Mouse (Mus musculus) cerebellum, adult 8-10 months (tissue): ENCODE measurements around the gene Rab3gap2.

Experiments used
- DNase-seq: peaks from one replicate; pipeline ENCODE4 v3.0.0; 2022

The Rab3gap2 gene

GRCm38 (mm10) chr1:185203909-185204661 is at the start of gene Rab3gap2:
Gene Rab3gap2 (plus strand): TSS chr1:185204117.
- peak; percentile 99 for DNase-seq

- no peak for DNase-seq
Observed at GRCm38 (mm10) chr1:185173641-185174040, 30.3 kb upstream of the Rab3gap2 start.

GRCm38 (mm10) chr1:185177860-185178259 is 26.1 kb upstream of the Rab3gap2 start:
- DNase-seq = no peak

GRCm38 (mm10) chr1:185183591-185184330 is 20.2 kb upstream of the Rab3gap2 start:
- DNase-seq = no peak

DNA sequence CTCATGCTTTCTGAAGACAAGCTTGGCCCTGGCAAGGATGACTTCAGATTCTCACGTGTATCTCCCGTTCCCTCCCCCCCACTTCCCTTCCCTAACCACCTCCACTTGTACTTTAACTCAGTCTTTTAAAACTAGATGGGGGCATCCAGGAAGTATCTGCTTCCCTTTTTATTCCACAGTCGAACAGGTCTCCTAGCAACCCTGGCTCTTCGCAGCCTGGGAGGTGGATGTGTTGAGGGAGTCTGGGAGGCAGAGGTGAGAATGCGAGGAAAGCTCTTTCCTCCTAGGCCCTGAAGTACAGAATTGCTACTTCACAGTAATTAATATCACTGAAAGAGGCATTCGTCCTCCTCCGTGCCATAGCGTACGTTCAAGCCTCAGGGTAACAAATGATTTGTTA is 18.4 kb upstream of the Rab3gap2 start:
- no peak for DNase-seq

DNA sequence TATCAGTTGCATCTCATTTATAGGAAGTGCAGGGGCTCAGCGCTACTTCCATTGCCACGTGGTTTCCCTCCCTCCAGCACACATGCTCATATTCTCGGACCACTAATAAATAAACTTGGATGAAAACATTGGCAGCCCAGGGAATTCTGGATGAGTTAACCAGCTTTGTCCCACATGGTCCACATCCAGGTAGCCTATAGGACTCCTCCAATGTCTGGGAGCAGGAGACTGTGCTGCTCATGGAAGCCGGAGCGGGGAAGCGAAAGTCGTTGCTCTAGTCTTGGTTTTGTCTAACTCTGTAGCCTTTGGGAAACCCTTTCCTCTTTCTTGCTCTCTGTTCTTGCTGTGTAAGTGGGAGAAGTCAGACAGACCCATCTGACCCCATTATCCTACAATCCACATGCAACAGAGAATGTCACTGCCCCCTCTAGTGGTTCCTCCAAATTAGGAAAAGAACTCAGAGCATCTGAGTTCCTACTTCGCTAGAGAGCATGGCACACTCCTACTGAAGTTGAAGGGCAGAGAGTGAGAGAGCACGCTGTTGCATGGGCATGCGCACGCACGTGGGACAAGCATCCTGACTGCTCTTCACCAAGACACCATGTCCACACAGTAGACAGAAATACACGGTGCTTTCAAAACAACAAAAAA is 16.7 kb upstream of the Rab3gap2 start:
- no peak for DNase-seq

DNA sequence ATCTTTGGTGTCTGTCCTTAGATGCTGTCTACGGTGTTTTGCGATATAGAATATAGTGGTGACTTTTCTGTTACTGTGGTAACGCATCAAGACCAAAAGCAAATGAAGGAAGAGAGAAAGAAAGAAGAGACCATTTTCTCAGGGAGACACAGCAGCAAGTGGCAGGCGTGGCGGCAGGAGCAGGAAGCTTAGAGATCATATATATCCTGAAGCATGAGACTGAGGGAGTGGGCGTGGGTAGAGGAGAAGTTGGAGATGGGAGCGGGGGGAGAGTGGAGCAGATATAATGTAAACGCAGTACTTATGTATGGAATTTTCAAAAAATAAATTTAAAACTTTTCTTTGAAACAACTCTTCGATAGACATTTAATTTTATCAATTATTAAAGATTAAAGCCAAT is 14.0 kb upstream of the Rab3gap2 start:
- no peak for DNase-seq

DNA sequence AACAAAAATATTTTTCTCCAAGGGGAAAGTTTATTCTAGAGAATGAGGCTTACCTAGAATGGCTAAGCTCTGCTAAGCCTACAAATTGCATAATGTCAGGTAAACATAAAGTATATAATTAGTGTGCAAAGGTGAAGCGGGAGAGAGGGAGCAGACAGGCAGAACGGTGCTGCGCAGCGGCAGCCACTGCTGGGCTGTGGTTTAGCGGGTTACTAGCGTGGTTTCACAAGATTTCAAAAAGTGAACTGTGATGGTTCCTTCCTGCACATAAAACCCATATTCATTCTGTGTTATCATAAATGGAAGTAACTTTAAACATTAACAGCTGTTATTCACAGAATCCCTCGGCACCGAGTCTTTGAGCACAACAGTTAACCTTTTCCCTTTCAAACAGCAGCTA is 11.8 kb upstream of the Rab3gap2 start:
- no peak for DNase-seq

DNA sequence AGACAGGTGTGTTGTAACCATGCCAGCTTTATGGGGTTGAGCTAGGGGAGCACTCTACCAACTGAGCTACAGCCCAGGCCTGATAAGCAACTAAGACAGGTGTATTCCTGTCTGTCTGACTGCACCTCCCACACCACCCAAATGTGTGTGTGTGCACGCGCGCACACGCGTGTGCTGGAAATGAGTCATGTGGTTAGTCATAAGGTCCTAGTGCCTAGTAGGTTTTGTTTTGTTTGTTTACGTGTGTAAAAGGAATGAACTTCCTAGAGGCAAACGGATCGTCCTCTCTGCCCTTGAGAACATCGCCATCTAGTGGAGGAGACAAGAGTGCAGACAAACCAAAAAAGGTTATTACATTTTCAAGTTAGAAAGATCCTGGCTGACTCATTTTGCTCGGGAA is 10.4 kb upstream of the Rab3gap2 start:
- peak; percentile 17 for DNase-seq

- DNase-seq = no peak
Observed at GRCm38 (mm10) chr1:185196323-185196722, 7.6 kb upstream of the Rab3gap2 start.

GRCm38 (mm10) chr1:185200571-185201395 is 3.1 kb upstream of the Rab3gap2 start:
- no peak for DNase-seq

DNA sequence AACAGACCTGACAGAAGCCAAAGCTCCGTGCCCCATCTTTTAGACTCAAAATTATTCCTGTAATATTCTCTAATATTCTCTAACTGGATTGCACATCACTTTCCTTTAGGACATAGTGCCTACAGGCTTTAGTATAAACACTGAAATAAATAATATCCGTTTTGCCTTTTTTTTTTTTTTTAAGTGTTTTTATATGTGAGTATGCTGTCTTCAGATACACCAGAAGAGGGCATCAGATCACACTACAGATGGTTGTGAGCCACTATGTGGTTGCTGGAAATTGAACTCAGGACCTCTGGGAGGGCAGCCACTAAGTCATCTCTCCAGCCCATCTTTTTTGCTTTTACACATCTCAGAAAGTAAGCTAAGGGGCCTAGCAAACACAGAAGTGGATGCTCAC is 1.9 kb upstream of the Rab3gap2 start:
- DNase-seq = no peak

DNA sequence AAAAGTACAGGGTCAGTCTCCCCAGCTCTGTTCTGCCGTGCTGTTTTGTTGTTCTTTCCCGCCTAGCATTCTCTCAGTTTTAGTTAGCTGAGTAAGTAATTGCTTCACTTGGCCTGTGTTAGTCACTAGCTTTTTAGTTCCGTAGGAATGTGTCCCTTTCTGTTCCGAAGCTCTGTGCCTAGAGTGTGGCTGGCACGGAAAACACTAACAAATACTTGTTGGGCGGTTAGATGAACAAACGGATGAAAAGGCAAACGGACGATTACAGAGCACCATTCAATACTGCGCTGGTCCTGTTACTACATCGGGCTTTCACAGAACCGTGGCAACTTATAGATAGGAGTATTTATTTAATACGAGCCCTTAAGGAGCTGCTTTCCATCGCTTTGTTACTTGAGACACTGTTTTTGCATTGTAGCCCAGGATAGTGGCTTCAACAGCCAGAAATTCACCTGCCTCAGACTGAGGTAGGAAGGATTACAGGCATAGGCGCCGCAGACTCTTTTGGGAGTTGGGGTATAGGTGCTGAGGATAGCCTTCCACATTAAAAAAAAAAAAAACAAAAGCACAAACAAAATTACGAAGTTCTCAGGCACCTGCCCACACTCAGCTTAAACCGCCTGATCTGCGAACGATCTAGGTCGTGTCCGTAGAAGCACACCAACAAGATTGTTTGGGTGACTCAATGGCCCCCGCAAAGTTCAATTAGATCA is 565 bp upstream of the Rab3gap2 start:
- peak; percentile 35 for DNase-seq

DNA sequence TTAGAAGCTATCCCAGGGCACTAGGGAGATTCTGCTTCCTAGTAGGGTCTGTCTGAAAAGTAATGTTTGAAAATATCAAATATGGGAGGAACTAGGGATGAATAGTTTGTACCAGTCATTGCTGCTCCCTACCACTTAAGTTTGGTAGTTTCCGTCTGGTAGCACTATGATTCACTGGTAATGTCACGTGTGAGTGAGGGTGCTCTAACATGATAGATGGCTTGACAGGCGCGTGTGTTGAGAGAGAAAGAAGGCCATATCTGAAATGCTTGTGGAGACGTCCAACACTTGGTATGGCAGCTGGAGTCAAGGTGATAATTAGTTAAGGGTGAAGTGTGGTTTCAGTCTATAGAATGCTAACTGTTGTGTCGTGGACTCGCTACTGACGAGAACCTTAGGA is 1.2 kb downstream of the Rab3gap2 start:
- DNase-seq = no peak

DNA sequence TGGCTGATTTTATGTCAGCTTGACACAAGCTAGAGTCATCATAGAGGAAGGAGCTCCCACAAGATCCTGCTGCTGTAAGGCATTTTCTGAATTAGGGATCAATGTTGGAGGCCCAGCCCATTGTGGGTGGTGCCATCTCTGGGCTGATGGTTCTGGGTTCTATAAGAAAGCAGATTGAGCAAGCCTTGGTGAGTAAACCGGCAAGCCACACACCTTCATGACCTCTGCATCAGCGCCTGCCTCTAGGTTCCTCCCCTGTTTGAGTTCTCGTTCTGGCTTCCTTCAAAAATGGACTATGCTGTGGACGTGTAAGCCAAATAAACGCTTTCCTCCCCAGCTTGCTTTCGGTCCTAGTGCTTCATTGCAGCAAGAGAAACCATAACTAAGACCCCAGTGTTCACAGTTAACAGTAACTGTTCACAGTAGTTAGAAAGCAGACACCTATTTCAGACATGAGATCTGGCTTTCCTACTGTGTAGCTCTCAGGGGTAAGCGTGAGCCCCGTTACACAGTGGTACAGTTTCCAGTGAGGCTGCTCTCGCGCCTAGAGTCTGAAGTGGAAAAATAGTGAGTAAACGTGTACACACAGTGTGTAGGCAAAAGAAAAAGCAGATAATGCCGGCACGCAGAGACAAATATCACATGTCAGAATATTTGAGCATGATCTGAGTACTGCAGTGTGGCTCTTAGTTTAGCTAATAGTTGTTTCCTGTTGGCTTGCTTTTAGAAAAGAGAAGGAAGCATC is 4.1 kb downstream of the Rab3gap2 start:
- DNase-seq = no peak

- no peak for DNase-seq
Observed at GRCm38 (mm10) chr1:185208766-185209165, 4.8 kb downstream of the Rab3gap2 start.

- DNase-seq = no peak
Observed at GRCm38 (mm10) chr1:185209641-185210176, 5.8 kb downstream of the Rab3gap2 start.

DNA sequence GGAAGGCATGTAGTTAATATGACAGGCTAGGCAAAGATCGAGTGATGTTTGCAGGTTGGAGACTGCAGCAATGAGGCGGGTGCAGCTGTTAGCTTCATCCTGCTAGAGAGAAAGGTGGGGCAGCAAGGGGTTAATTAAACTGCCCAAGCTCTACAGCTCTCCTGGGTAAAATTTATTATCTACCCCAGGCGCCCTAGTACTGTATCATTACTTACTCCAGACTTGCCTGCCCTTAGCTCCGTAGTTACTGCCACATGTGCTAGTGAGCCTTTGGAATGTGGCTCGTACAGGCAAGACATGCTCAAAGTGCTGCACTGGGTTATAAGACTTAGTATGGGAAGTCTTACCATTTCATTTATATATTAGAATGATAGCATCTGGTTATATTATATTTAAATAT is 12.4 kb downstream of the Rab3gap2 start:
- DNase-seq = no peak

GRCm38 (mm10) chr1:185216762-185217161 is 12.8 kb downstream of the Rab3gap2 start:
- no peak for DNase-seq

DNA sequence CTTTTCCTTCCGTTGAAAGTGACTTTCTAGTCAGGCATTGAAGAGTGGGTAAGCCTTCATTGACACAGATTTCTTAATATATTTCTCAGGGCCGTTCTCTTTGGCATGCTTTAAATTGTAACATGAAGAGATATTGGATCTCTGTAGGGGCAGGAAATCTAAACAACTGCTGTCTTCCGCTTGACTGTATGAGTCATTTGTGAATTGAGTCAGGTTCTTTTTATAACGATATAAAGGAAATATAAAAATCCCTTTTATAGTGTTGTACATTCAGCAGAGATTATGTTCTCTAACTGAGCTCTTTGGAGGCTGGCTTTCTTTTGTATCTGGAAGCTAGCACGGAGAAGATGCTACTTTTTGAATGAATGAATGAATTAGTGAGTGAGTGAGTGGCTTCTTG is 14.0 kb downstream of the Rab3gap2 start:
- DNase-seq = no peak

DNA sequence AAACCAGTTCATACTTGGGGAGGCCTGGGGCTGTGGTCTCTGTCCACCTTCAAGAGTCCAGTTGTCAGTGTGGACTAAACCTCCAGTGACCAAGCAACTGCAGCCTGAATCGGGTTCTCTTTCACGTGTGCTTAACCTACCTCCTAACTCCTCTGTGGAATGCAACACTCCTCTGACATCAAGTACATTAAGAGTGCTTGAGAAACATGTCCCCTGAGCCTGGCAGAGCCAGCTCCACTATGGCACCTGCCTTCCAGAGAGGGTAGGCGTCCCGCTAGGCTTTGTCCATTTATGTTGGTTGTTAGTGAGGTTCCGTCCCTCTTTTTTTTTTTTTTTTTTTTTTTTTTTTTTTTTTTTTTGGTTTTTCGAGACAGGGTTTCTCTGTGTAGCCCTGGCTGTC is 23.0 kb downstream of the Rab3gap2 start:
- DNase-seq = no peak
